Mouse (Mus musculus) erythroblast, embryonic 14.5 days (primary cell): ENCODE measurements around the gene Zc3h18. TPM values are rescaled to one million over a fixed set of nuclear protein-coding genes. Genes with fewer than 3 reads are reported as not detected.

ENCODE experiments used
- H3K27me3 ChIP-seq: 2 replicates; pipeline ENCODE4 v1.6.1; 2012; ENCODE audit warnings: inconsistent platforms; ENCODE audit not compliant: control insufficient read depth
- H3K36me3 ChIP-seq: 2 replicates; pipeline ENCODE4 v1.6.1; 2012; ENCODE audit warnings: mild to moderate bottlenecking, inconsistent platforms; ENCODE audit not compliant: control insufficient read depth
- H3K4me1 ChIP-seq: 2 replicates; pipeline ENCODE4 v1.6.1; 2012; ENCODE audit warnings: inconsistent platforms; ENCODE audit not compliant: control insufficient read depth
- H3K4me3 ChIP-seq: replicated peaks from 2 replicates; pipeline ENCODE3; 2012; ENCODE audit warnings: moderate library complexity, mild to moderate bottlenecking, inconsistent platforms
- H3K9me3 ChIP-seq: 2 replicates; pipeline ENCODE4 v1.6.1; 2012; ENCODE audit warnings: low read length, inconsistent platforms, mixed read lengths; ENCODE audit not compliant: control insufficient read depth
- GATA1 ChIP-seq: IDR thresholded peaks from 2 replicates; pipeline ENCODE4 v1.6.1; 2012; ENCODE audit warnings: low read length, inconsistent platforms, mixed read lengths
- TAL1 ChIP-seq: IDR thresholded peaks from 3 replicates; pipeline ENCODE4 v1.6.1; 2012; ENCODE audit warnings: low read length, inconsistent platforms, mixed read lengths
- polyA plus RNA-seq: library from polyadenylated mRNA; stranded (reverse); fragments of >175 nt; gene quantifications from 2 replicates; pipeline ENCODE4 v1.2.3, GENCODE M21; 2012

The Zc3h18 gene
- polyA plus RNA-seq, 1 experiment, result 10.0 TPM

DNA sequence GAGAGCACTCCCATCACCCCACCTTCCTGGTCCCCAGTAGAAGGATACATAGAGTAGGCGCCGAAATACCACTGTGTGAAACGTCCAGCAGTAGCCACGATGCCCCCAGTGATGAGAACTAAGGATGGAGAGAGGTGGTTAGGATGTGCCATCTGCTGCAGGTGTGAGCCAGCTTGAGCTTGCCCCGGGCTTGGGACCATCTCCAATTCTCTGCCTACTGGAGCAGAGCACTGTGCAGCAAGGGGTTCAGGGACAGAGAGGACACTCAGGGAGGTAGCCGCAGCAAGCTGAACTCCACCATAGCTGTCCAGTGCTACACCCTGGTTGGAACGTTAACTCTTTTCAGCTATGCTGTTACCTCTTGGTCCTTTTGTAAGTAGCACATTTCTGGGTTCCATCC, 51.2 kb downstream of the Zc3h18 start:
- H3K27me3 ChIP-seq, result peaks cover 13% of the 10 kb centered on the region
- peaks cover 2% of the 10 kb centered on the region; the same call in 1 of the 2 replicates for H3K36me3 ChIP-seq
- H3K9me3 ChIP-seq, result no peaks in the 10 kb centered on the region
- TF ChIP-seq GATA1 (no peak), TAL1 (no peak)
- no peak overlapping the region for H3K4me3 ChIP-seq
- peaks cover 9% of the 10 kb centered on the region for H3K4me1 ChIP-seq

DNA sequence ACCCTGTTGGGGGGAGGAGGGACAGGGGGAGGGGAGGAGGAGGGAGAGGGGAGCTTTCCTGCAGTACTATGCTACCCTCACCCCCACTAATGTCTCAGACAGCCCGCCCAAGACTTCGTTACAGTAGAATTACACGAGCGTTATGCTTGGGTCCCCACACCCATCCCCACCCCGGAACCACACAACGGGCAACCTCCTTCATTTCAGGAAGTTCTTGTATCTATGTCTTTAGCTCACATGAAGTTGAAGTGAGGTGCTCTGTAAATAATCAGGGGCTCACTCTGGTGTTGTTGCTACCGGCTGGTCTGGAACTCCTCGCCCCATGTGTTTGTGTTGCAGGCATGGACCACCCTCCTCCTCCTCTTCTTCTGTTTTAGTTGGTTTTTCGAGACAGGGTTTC, 51.8 kb downstream of the Zc3h18 start:
- Histone ChIP-seq H3K36me3 (peaks cover 2% of the 10 kb centered on the region; the same call in 1 of the 2 replicates), H3K9me3 (no peaks in the 10 kb centered on the region), H3K27me3 (peaks cover 18% of the 10 kb centered on the region), H3K4me1 (peaks cover 14% of the 10 kb centered on the region), H3K4me3 (no peak overlapping the region)
- TF ChIP-seq GATA1 (no peak), TAL1 (no peak)

DNA sequence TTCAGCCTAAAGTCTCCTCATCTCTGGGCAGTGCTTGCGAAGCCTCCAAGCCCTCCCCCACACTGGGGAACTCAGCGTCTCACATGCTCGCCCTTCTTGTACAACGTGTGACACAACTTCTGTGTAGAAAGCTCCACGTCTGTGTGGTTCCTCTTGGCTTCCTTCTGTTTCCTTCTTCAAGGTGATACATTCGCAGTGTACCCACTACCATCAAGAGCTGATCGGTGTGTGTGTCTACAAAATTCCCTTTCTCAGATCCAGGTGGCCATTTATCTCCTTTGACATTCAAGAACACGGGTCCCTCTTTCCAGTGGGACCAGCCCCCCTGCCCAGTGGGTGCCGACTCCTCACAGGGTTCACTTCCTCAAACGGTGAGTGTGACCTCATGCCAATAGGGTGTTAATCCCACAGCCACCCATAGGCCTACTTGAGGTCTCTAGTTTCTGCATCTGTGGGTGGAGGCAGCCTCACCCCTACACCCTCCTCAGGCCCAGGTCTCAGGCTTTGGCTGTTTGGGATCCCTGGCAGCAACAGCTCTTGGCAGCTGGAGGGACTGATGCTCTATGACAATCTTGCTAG, 53.7 kb downstream of the Zc3h18 start:
- Histone ChIP-seq H3K9me3 (no peaks in the 10 kb centered on the region), H3K27me3 (peaks cover 20% of the 10 kb centered on the region), H3K36me3 (peaks cover 12% of the 10 kb centered on the region; the same call in 1 of the 2 replicates), H3K4me1 (peaks cover 20% of the 10 kb centered on the region), H3K4me3 (no peak overlapping the region)
- no peak for TF ChIP-seq TAL1
- TF ChIP-seq GATA1, result no peak

DNA sequence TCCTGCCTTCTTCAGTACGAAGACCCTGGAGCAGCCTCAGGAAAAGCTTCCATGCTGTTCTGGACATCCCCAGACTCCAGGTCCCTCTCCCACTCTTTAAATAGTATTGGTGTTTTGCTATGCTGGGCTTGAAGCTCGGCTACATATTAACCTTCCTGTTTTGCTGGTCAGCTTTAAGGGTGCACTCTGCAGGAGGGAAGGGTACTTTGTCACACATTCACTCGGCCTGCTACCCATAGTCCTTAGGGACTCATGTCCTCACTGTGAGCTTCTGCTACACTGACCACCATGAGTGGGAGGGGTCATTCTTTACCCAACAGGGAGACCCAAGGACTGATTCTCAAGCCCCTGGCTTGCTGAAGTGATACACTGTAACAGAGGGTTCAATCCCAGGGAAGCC, 54.2 kb downstream of the Zc3h18 start:
- Histone ChIP-seq H3K27me3 (peaks cover 20% of the 10 kb centered on the region), H3K4me3 (no peak overlapping the region), H3K36me3 (peaks cover 12% of the 10 kb centered on the region; the same call in 1 of the 2 replicates), H3K9me3 (peaks cover 5% of the 10 kb centered on the region), H3K4me1 (peaks cover 20% of the 10 kb centered on the region)
- TF ChIP-seq TAL1, result no peak

DNA sequence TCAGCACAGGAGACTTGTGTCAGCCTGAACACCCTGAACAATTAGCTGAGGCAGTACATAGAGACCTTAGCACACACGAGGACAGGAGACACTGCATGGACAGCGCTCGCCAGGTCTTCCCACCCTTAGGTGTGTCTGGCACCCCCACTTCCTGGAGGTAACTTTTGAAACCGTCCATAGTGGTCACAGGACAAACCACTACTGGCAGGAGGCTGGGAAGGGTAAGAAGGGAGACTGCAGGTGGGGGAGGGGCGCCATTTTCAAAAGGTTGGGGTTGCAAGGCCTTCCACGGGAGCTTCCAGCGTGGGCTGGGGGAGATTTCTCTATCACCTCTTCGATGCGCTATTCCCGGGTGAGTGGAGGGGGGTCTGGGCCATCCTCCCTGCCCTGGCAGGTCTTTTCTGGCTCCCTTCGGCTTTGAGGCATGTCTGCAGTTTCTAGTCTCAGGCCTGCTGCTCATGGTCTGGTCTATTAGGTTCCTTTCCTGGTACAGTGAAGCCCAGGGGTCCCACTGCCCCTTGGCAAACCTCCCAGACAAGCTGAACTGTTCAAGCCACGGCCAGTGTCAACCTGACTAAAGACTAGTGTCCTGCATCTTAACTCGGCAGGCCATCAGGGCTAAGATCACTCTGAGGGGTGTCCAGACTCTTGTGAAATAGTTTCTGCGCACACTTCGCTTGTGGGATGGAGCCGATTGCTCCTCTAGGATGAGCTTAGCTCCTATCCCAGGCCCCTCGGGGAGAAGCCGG, 55.5 kb downstream of the Zc3h18 start:
- H3K27me3 ChIP-seq, result peaks cover 20% of the 10 kb centered on the region
- H3K4me3 ChIP-seq, result peak overlapping the region; percentile 60
- peaks cover 5% of the 10 kb centered on the region for H3K9me3 ChIP-seq
- no peak for TF ChIP-seq GATA1
- no peak for TF ChIP-seq TAL1
- H3K4me1 ChIP-seq, result peaks cover 20% of the 10 kb centered on the region
- peaks cover 20% of the 10 kb centered on the region for H3K36me3 ChIP-seq

DNA sequence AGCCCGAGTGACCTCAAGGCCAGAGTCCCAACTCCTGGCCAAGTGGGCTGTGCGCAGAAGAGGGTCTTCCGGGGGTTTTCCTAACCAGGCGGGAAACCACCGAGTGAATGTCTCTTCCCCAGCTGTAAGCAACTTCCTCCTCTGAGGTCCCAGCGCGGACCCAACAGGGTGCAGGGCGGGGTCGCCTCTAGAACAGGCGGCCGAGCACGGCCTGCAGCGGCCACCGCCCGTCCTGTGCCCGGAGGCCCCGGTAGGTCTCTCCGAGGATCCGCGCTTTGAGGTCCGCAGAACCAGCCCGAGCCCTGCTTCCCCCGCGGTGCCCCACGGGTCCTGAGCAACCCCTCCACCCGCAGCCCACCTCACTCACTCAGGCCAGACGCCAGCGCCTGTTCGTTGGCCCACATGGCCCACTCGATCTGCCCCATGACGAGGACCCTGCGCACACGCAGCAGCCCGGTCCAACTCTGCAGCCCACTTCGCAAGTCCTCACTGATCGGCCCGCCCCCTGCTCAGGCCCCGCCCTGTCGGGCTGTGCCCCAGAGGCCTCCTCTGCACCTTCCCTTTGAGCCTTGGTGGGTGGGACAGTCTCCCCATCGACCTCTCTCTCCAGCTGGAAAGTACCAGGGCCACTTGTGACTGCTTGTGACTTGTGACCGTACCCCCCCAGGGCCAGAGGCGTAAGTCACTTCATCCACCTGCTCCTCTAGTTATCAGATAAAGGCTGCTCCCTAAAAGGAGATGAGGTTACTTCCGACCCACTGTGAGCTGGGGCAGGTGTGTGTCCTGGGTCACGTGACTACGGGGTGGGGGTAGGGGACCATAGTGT, 56.2 kb downstream of the Zc3h18 start, which contains the start of gene Cyba:
Gene Cyba (minus strand): TSS at position 488 of the 826 bp plus-strand sequence.
- peaks cover 24% of the 10 kb centered on the region for H3K36me3 ChIP-seq
- no peak for TF ChIP-seq TAL1
- TF ChIP-seq GATA1, result no peak
- peaks cover 22% of the 10 kb centered on the region for H3K4me1 ChIP-seq
- peaks cover 5% of the 10 kb centered on the region for H3K9me3 ChIP-seq
- peaks cover 20% of the 10 kb centered on the region for H3K27me3 ChIP-seq
- H3K4me3 ChIP-seq, result peak within 1 kb of the TSS; percentile 60

DNA sequence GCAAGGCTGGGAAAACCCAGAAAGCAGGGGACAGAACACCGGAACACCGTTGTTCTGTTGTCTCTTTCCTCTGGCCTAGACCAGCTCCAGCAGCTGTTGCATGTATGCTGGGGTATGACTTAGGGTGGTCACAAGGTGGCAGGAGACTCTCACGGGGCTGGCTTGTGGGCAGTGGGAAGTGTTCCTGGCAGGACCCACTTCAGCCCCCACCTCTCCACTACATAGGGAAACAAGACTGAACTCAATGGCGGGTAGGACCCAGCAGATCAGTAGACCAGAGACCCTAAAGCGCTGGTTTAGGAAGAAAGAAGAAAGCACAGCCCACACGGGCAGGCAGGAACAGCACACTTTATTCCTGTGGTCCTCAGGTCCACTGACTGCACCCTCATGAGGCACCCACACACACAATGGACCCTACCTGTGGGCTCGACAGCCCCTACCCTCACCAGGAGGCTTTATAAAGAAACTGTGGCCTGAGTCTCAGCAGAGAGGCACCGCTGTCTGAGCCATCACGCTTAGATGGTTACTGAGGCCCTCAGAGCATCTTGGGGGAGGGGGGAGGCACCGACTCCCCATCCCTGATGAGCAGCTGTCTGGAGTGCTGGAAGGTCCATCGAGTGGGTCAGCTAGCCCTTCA, 57.0 kb downstream of the Zc3h18 start:
- Histone ChIP-seq H3K4me3 (no peak overlapping the region), H3K4me1 (peaks cover 24% of the 10 kb centered on the region), H3K36me3 (peaks cover 28% of the 10 kb centered on the region), H3K9me3 (peaks cover 5% of the 10 kb centered on the region), H3K27me3 (peaks cover 20% of the 10 kb centered on the region)
- TF ChIP-seq TAL1 (no peak), GATA1 (no peak)

DNA sequence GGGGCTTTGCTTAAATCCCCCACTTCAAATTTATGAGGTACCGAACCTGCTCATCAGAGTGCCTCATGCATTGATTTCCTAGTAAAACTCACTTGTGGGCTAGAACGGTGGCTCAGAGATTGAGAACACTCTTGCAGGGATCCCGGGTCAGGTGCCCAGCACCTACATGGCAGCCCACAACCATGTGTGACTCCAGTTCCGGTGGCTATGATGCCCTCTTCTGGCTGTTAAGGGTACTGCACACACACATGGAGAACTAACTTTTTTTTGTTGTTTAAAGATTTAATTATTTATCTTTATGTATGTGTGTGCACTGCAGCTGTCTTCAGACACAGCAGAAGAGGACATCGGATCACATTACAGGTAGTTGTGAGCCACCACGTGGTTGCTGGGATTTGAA, 59.0 kb downstream of the Zc3h18 start:
- peaks cover 9% of the 10 kb centered on the region for H3K9me3 ChIP-seq
- H3K4me1 ChIP-seq, result peaks cover 28% of the 10 kb centered on the region
- H3K27me3 ChIP-seq, result peaks cover 20% of the 10 kb centered on the region
- no peak overlapping the region for H3K4me3 ChIP-seq
- peaks cover 43% of the 10 kb centered on the region for H3K36me3 ChIP-seq
- TF ChIP-seq TAL1 (no peak), GATA1 (no peak)
